Mouse (Mus musculus): ENCODE measurements around the gene Cx3cl1.

- TF ChIP-seq CTCF (IDR thresholded peaks at IDR 0.05; ENCODE audit: insufficient read depth, low read length) (no peak), POLR2A (IDR thresholded peaks at IDR 0.05; ENCODE audit: borderline replicate concordance, extremely low read depth, low read depth, low read length) (no peak)
Measured at GRCm38 (mm10) chr8:94785995-94786595, 14.3 kb downstream of the Cx3cl1 start.

All from lung, adult 2 months (tissue).